Mouse (Mus musculus) lung, postnatal 0 days (tissue): ENCODE data around the gene Heatr5a.

Source experiments
- CTCF ChIP-seq: IDR thresholded peaks from 2 replicates; pipeline ENCODE4 v1.5.1; 2016; ENCODE audit warnings: antibody characterized with exemption, mild to moderate bottlenecking
- EP300 ChIP-seq: IDR thresholded peaks from 2 replicates; pipeline ENCODE4 v1.6.1; 2016; ENCODE audit warnings: antibody characterized with exemption, mild to moderate bottlenecking, control low read depth

DNA sequence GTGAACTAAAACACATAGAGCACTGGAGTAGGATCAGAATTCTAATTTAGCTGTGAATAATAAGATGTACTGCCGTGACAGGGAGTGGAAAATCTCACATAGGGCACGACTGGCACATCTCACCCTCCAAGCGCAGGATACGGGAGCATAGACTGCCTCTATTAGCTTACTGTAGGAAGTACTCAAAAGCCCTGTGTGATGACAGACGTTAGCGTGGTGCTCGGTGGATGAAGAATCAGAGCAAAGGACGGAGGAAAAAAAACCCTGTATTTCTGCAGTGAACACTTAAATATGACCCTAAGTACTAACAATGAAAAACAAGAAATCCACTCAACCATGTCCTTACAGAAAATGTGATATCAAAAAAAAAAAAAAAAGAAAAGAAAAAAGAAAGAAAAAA lies 41.0 kb upstream of the Heatr5a start:
- TF ChIP-seq CTCF = no peak
- no peak for TF ChIP-seq EP300
